Mouse (Mus musculus) macrophage (primary cell): ENCODE data around the gene Gngt2. TPM values are rescaled to one million over a fixed set of nuclear protein-coding genes. Genes with fewer than 3 reads are reported as not detected.
A peak's percentile ranks its signal among the peaks of the same experiment; 100 is the strongest.

Experiments
- H3K27ac ChIP-seq: fragments of 350-480 bp; formaldehyde crosslinking; 2 replicates; pipeline ENCODE4 v1.9.0; 2021
- H3K36me3 ChIP-seq: fragments of 350-480 bp; formaldehyde crosslinking; 2 replicates; pipeline ENCODE4 v1.9.0; 2021; ENCODE audit errors: inconsistent target
- H3K4me3 ChIP-seq: fragments of 350-480 bp; formaldehyde crosslinking; 2 replicates; pipeline ENCODE4 v1.9.0; 2021; ENCODE audit errors: inconsistent target
- H3K79me2 ChIP-seq: fragments of 350-480 bp; formaldehyde crosslinking; 2 replicates; pipeline ENCODE4 v1.9.0; 2021; ENCODE audit errors: inconsistent target
- WGBS: methylation state at CpG from one replicate; pipeline ENCODE4 v1.1.7; 2026; ENCODE audit warnings: inconsistent platforms; ENCODE audit not compliant: missing documents; 5-methylcytosine and 5-hydroxymethylcytosine counted together
- polyA plus RNA-seq: library from polyadenylated mRNA; stranded (reverse); fragments of 250-400 nt; gene quantifications from 3 replicates; pipeline ENCODE4 v1.2.4, GENCODE M21; 2018; ENCODE audit warnings: inconsistent platforms

Gene Gngt2
- polyA plus RNA-seq, 1 experiment from 2014 or later = 415 TPM

- Histone ChIP-seq H3K79me2 (no peaks in the 10 kb centered on the region), H3K27ac (no peak overlapping the region), H3K4me3 (peak overlapping the region; percentile 10; the same call in 1 of the 2 replicates), H3K36me3 (peaks cover 18% of the 10 kb centered on the region; the same call in 1 of the 2 replicates)
- 12% methylated on average over 76 of the region's 80 CpGs for WGBS
Measured at GRCm38 (mm10) chr11:95830411-95831275, 6.4 kb upstream of the Gngt2 start.

- H3K27ac ChIP-seq = no peak overlapping the region
- 21% methylated on average over 10 of the region's 10 CpGs for WGBS
Measured at GRCm38 (mm10) chr11:95831276-95831619, 5.8 kb upstream of the Gngt2 start.

GRCm38 (mm10) chr11:95831641-95832040, 5.4 kb upstream of the Gngt2 start:
- Histone ChIP-seq H3K27ac (no peak overlapping the region), H3K79me2 (peaks cover 3% of the 10 kb centered on the region; the same call in 1 of the 2 replicates), H3K36me3 (peaks cover 24% of the 10 kb centered on the region; the same call in 1 of the 2 replicates), H3K4me3 (no peak overlapping the region)
- 41% methylated on average over 9 of the region's 15 CpGs for WGBS

More at GRCm38 (mm10) chr11:95831276-95831619, 5.8 kb upstream of the Gngt2 start:
- peak overlapping the region; percentile 10; the same call in 1 of the 2 replicates for H3K4me3 ChIP-seq
- peaks cover 21% of the 10 kb centered on the region; the same call in 1 of the 2 replicates for H3K36me3 ChIP-seq
- no peaks in the 10 kb centered on the region; the same call in 1 of the 2 replicates for H3K79me2 ChIP-seq

DNA sequence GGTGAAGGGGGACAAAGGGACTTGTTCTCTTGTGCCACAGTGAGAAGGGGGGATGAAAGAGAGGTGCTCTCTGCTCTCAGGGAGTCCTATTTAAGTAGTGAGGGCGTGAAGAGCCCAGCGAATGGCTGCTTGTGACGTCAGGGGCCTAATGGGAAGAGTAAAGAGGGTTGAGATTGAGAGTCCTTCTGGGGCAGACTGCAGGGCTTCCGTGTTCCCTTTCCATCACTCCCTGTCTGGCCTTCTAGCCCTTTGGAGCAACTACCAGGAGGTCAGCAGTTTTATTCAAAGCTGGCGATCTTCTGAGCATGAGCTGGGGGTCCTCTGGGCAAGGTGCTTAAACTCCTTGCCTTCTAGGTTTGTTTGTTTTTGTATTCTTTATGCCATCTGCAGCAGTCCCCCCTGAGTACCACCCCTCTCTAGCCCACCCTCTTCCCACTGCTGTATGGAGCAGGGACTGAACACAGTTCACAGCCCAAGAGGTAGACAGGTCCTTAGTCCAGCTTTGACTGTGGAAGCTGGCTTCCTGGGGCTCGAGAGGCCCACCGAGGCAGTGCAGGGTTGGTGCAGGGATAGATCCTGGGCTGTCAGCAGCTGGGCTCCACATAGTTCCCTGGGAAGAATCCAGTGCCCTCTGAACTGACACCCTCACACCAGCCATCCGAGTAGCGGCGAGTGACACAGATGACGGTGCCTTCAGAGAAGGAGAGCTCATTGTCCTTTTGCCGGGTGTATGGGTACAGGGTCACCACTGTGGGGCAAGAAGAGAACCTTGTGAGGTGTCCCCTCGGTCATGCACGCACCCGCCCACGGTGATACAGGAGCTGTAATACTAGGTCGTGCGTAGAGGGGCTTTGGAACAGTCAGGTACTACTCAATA, 4.6 kb upstream of the Gngt2 start:
- Histone ChIP-seq H3K4me3 (no peak overlapping the region), H3K36me3 (peaks cover 32% of the 10 kb centered on the region), H3K27ac (no peak overlapping the region), H3K79me2 (peaks cover 11% of the 10 kb centered on the region; the same call in 1 of the 2 replicates)
- 95% methylated on average over 18 of the region's 18 CpGs for WGBS

DNA sequence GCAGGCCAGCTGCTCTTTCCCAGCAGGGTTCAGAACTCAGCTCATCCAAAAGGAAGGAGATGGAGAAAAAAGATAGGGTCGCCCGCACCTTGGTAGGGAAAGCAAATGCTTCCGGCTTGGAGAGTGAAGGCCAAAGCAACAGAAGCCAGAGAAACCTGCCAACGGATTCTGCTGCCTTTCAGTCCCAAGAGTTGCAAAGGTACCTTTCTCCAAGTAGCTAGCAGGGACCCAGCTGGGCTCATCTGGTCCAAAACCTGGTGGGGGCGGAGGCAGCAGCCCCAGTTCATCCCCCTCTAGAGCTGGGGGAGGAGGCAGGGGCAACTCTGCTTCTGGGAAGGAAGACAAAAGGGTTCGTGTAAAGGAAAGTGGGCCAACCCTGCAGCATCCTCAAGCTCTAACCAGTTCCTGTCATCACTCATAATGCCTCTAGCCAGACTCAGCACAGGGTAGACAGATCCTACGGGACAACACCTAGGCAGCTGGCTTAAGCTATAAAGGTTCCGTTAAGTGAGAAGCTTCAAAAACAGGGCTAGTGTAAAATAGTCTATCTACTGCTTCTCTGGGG, 3.9 kb upstream of the Gngt2 start:
- Histone ChIP-seq H3K27ac (no peak overlapping the region), H3K4me3 (no peak overlapping the region), H3K79me2 (peaks cover 18% of the 10 kb centered on the region; the same call in 1 of the 2 replicates), H3K36me3 (peaks cover 34% of the 10 kb centered on the region)
- WGBS = 95% methylated on average over 8 of the region's 8 CpGs

- Histone ChIP-seq H3K36me3 (peaks cover 34% of the 10 kb centered on the region), H3K79me2 (peaks cover 24% of the 10 kb centered on the region; the same call in 1 of the 2 replicates), H3K4me3 (no peak overlapping the region), H3K27ac (peak overlapping the region; percentile 72)
- WGBS = 58% methylated on average over 18 of the region's 18 CpGs
Measured at GRCm38 (mm10) chr11:95833631-95834142, 3.3 kb upstream of the Gngt2 start.

DNA sequence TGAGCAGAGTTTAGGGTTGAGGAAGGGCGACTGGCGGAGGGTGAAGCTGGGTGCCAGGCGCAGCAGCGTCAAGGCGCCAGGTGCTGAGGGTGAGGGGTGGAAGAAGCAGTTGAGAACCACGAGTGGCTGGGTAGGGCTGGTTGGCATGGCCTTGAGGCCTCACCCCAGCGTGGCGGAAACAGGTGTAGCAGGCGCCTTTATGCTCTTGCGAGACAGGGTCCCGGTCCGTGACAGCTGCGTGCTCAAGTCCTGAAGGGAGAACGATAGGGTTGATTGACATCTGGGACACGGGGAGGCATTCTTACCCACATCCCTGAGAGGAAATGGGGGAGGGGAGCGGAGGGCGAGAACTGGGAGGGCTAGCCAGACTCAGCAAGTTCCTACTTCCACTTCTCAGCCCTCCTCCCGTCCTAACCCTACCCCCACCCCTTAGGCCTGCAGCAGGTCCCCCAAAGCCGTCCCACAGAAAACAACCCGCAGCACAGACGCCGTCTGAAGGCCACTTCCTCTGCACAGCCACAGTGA, 2.8 kb upstream of the Gngt2 start:
- 6% methylated on average over 22 of the region's 22 CpGs for WGBS
- H3K36me3 ChIP-seq = peaks cover 34% of the 10 kb centered on the region
- no peak overlapping the region for H3K4me3 ChIP-seq
- H3K27ac ChIP-seq = peak overlapping the region; percentile 72
- H3K79me2 ChIP-seq = peaks cover 29% of the 10 kb centered on the region; the same call in 1 of the 2 replicates

DNA sequence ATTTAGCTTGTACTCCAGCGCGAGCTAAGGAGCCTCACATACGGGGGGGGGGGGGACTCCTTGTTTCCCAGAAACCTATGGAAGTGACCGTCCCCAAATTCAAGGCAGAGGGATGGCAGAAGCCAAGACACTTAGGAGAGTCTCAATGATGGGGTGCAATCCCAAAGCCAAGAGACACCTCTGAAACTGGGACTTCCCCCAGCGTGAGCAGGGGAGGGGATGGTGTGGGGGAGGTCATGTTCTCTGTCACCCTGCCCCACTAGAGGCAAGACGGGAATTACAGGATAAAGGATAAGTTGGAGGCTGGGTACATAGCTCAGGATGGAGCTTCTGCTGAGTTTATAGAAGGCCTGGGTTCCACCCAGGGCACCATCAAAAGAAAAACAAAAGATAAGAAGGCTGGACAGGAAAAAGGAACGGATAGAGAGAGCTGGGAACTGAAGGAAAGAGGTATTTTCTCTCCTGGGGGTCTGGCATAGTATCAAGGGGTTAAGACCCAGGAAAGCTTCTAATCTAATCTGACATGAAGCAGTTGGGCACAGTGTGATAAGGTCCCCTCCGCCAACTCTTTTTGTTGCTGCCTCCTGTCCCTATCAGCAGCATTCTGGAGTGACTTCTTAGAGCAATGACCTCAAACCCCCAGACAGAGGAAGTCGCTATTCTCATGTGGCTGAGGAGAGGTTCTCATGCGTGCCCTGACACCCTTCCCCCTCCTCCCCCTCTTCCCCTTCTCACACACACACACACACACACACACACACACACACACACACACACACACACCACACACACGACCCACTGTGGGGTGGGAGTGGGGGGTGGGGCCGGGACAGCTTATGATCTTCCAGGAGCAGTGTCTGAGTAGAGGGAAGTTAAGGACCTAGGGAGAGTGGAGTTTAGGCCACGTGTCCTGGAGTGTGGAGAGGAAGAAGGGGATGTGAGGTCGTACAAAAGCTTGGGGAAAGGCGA, 2.0 kb upstream of the Gngt2 start:
- Histone ChIP-seq H3K36me3 (peaks cover 34% of the 10 kb centered on the region), H3K4me3 (no peak overlapping the region), H3K79me2 (peaks cover 37% of the 10 kb centered on the region; the same call in 1 of the 2 replicates), H3K27ac (peak overlapping the region; percentile 72)
- WGBS = 2% methylated on average over 15 of the region's 15 CpGs

DNA sequence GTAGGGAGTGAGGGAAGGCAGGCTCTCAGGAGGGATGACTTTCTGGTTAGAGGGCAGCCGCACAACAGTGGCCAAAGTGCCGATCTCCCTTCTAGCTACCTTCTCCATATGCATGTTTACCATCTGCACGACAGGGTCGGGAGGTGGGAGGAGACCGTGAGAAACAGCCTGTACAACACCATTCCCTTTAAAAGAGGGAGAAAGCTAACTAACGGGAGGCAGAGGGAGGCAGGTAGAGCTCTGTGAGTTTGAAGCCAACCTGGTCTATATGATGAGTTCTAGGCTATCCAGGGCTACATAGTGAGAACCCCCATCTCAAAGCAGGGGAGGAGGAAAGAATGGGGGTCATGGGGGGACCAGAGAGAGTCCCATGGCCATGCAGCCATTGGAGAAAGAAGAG, 1.2 kb upstream of the Gngt2 start:
- H3K4me3 ChIP-seq = no peak overlapping the region
- H3K36me3 ChIP-seq = peaks cover 34% of the 10 kb centered on the region
- peaks cover 45% of the 10 kb centered on the region; the same call in 1 of the 2 replicates for H3K79me2 ChIP-seq
- H3K27ac ChIP-seq = peak overlapping the region; percentile 72
- 59% methylated on average over 6 of the region's 6 CpGs for WGBS

- no peak overlapping the region for H3K4me3 ChIP-seq
- 94% methylated on average over 6 of the region's 6 CpGs for WGBS
- peaks cover 51% of the 10 kb centered on the region; the same call in 1 of the 2 replicates for H3K79me2 ChIP-seq
- peaks cover 34% of the 10 kb centered on the region for H3K36me3 ChIP-seq
- no peak overlapping the region for H3K27ac ChIP-seq
Measured at GRCm38 (mm10) chr11:95836433-95836832, 583 bp upstream of the Gngt2 start.

DNA sequence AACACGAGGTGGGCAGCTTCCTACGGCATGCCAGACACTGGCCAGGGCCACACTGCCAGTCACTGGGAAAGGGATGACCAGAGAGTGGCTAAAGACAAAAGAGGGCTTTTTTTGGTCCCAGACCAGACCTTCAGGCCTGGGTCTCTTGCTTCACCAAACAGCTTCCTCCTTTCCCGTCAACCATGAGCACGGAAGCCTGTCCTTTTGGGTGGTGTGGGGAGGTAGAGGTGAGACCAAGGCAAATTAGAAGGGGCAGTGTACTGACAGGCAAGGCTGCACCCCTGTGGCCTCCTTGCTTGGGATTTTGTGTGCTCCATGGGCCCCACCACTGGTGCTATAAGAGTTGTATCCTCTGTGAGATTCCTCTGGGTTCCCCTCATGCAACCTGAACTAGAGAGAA, 1.6 kb downstream of the Gngt2 start:
- 29% methylated on average over 4 of the region's 4 CpGs for WGBS
- no peak overlapping the region for H3K4me3 ChIP-seq

DNA sequence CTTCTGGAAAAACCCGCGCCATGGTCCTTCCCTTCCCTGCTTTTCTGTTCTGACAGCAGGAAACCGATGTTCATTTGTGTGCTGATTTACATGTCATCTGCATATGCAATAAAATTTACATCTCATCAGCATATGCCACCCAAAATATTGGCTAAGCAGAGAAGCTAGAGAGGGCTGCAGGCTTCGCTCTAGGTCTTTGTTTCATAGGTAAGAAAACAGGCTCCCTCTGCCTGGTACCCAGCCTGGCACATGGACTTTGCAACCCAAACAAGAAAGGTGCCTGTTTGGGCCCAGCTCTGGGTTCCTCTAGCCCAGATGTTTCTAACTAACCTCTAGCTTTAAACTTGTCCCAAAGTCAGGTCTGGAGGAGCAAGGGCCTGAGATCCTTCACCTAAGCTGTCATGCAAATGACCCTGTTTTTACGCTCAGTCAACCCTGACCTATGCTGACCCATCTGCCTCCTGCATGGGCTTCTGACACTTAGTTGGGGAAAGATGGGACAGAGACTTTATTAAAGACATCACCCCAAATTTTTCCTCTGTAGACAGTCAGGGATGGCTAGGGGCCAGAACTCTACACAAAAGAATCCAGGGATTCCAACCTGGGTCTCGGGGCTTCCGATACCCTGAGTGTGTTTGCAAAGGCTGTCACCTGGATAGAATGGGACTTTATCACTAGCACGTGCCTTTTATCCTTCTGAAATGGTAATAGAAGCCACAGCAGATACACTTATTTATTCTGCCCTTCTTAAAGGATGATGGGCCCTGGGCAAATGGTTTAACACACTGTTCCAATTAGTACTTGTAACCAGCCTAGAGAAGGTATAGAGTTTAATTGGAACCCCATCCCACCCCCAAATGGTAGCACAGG, 2.2 kb downstream of the Gngt2 start:
- 87% methylated on average over 8 of the region's 8 CpGs for WGBS
- Histone ChIP-seq H3K27ac (no peak overlapping the region), H3K4me3 (no peak overlapping the region), H3K79me2 (peaks cover 66% of the 10 kb centered on the region; the same call in 1 of the 2 replicates), H3K36me3 (peaks cover 17% of the 10 kb centered on the region)

More for the DNA sequence above, 1.6 kb downstream of the Gngt2 start:
- Histone ChIP-seq H3K27ac (no peak overlapping the region), H3K36me3 (peaks cover 20% of the 10 kb centered on the region), H3K79me2 (peaks cover 59% of the 10 kb centered on the region; the same call in 1 of the 2 replicates)
